Mouse (Mus musculus) ES-E14 (cell line): Measurements from ENCODE around the gene Wfdc5. TPM values are rescaled to one million over a fixed set of nuclear protein-coding genes. Genes with fewer than 3 reads are reported as not detected.

ENCODE experiments used
- DNase-seq: peaks from one replicate; pipeline ENCODE4 v3.0.0-alpha.2; 2013; ENCODE audit warnings: low read depth, low spot score
- H3K27ac ChIP-seq: 2 replicates; pipeline ENCODE4 v1.5.1; 2012; ENCODE audit warnings: low read depth, mild to moderate bottlenecking, low read length, moderate library complexity, mixed read lengths; ENCODE audit not compliant: poor library complexity, insufficient read depth, severe bottlenecking
- H3K36me3 ChIP-seq: 2 replicates; pipeline ENCODE4 v1.6.1; 2012; ENCODE audit warnings: mild to moderate bottlenecking, low read length, moderate library complexity, mixed read lengths; ENCODE audit not compliant: control insufficient read depth, poor library complexity, insufficient read depth, severe bottlenecking
- H3K4me1 ChIP-seq, 2 experiments: fragments of 150-350 bp in 1 of 2; sonication (generic) in 1 of 2; 2 replicates each; pipeline ENCODE4 v1.6.1; 2012; ENCODE audit warnings: low read length in 2 of 2, mild to moderate bottlenecking in 1 of 2, mixed read lengths in 1 of 2; ENCODE audit not compliant: control insufficient read depth in 2 of 2, insufficient read depth in 2 of 2, poor library complexity in 1 of 2
- H3K4me3 ChIP-seq, 2 experiments: fragments of 150-350 bp in 1 of 2; sonication (generic) in 1 of 2; 2 replicates each; pipeline ENCODE4 v1.5.1; 2012; ENCODE audit warnings: low read length in 2 of 2, low read depth in 1 of 2, mild to moderate bottlenecking in 1 of 2, mixed read lengths in 1 of 2; ENCODE audit not compliant: insufficient read depth in 1 of 2, poor library complexity in 1 of 2, severe bottlenecking in 1 of 2
- H3K9ac ChIP-seq: 2 replicates; pipeline ENCODE4 v1.6.1; 2012; ENCODE audit warnings: low read depth, mild to moderate bottlenecking, low read length, mixed read lengths; ENCODE audit not compliant: poor library complexity, insufficient read depth, severe bottlenecking
- H3K9me3 ChIP-seq: fragments of 150-350 bp; sonication (generic); 2 replicates; pipeline ENCODE4 v1.6.1; 2012; ENCODE audit warnings: low read depth, mild to moderate bottlenecking, low read length; ENCODE audit not compliant: control insufficient read depth, insufficient read depth
- CHD2 ChIP-seq: IDR thresholded peaks from 2 replicates; pipeline ENCODE4 v1.6.1; 2014; ENCODE audit warnings: mild to moderate bottlenecking, low read depth, low read length, inconsistent platforms
- HCFC1 ChIP-seq: IDR thresholded peaks from 2 replicates; pipeline ENCODE4 v1.6.1; 2012; ENCODE audit warnings: low read length, inconsistent platforms, borderline replicate concordance; ENCODE audit not compliant: insufficient read depth
- MAFK ChIP-seq: IDR thresholded peaks from 2 replicates; pipeline ENCODE4 v1.6.1; 2014; ENCODE audit warnings: mild to moderate bottlenecking, low read depth, low read length, inconsistent platforms; ENCODE audit not compliant: insufficient read depth
- ZC3H11A ChIP-seq: IDR thresholded peaks from 2 replicates; pipeline ENCODE4 v1.6.1; 2012; ENCODE audit warnings: low read depth, mild to moderate bottlenecking, inconsistent platforms, low read length, borderline replicate concordance
- ZNF384 ChIP-seq: IDR thresholded peaks from 2 replicates; pipeline ENCODE4 v1.6.1; 2012; ENCODE audit warnings: low read depth, low read length, inconsistent platforms
- in situ Hi-C, 2 experiments: fragments of 600-800 bp; cut with MboI; formaldehyde crosslinking; loops; one replicate each; pipeline ENCODE4 v1.15.1; 2025; ENCODE audit warnings: low sequenced_read_pairs in 2 of 2, inconsistent platforms in 1 of 2; ENCODE audit not compliant: unreplicated experiment in 2 of 2
- total RNA-seq: library from RNA; depleted of rRNA; stranded (reverse); fragments of 300-350 nt; gene quantifications from 2 replicates; pipeline ENCODE4 v1.2.3, GENCODE M21; 2012

The Wfdc5 gene
- total RNA-seq, 1 experiment: not detected

DNA sequence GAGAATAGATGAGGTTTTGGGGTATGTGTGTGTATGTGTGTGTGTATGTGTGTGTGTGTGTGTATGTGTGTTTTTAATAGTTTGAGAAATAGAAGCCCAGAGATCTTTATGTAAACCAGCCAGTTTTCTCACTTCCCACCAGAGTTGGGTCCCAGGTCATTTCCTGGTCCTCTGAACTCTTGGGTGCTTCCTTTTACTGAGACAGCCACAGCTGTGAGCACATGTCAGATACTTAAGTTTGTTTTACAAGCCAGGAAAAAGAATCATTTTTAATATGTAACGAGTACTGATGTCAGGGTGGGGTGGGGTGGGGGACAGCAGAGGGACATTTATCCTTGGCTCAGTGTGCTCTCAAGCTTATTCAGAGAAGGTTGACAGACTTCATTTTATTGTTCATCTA, 47.2 kb downstream of the Wfdc5 start:
- Histone ChIP-seq H3K4me3 (no peak overlapping the region), H3K4me1 (no peaks in the 10 kb centered on the region; a peak in 1 of 4 replicates), H3K36me3 (peaks cover 5% of the 10 kb centered on the region; the same call in 1 of the 2 replicates), H3K9ac (no peak overlapping the region), H3K9me3 (no peaks in the 10 kb centered on the region), H3K27ac (no peak overlapping the region)
- TF ChIP-seq CHD2 (no peak), MAFK (no peak), ZC3H11A (no peak), HCFC1 (no peak), ZNF384 (no peak)
- no peak for DNase-seq
- in situ Hi-C loops: no loop called here

DNA sequence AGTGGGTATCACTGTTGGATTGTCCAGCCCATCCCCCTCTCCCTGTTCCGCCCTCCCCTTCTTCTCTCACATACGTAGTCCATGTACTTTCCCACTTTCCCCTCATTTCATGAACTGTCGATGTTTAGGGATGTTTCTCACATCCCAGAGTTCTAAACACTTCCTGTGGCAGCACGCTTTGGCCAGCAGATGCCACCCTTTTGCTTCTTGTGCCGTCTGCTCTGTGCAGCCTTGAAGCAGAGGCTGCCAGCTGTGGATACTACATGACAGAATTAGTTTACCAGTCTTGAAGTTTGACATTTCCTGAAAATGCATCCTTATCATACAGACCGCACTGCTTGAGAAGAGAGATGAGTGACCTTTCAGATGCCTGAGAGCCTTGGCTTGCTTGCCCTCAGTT, 48.0 kb downstream of the Wfdc5 start:
- H3K36me3 ChIP-seq: peaks cover 5% of the 10 kb centered on the region; the same call in 1 of the 2 replicates
- no peaks in the 10 kb centered on the region for H3K4me1 ChIP-seq
- no peaks in the 10 kb centered on the region for H3K9me3 ChIP-seq
- in situ Hi-C loops: no loop called here
- TF ChIP-seq CHD2 (no peak), ZC3H11A (no peak), HCFC1 (no peak), ZNF384 (no peak), MAFK (no peak)
- H3K9ac ChIP-seq: no peak overlapping the region
- DNase-seq: no peak
- H3K27ac ChIP-seq: no peak overlapping the region
- H3K4me3 ChIP-seq: no peak overlapping the region

DNA sequence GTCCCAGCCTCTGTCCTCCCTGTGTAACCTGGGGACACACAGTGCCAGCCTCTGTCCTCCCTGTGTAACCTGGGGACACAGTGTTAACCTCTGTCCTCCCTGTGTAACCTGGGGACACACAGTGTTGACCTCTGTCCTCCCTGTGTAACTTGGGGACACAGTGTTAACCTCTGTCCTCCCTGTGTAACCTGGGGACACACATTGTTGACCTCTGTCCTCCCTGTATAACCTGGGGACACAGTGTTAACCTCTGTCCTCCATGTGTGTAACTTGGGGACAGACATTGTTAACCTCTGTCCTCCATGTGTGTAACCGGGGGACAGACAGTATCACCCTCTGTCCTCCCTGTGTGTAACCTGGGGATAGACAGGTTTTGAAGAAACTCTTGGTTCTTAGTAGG, 51.0 kb downstream of the Wfdc5 start:
- H3K36me3 ChIP-seq: peaks cover 10% of the 10 kb centered on the region
- TF ChIP-seq ZC3H11A (no peak), MAFK (no peak), HCFC1 (no peak), CHD2 (no peak), ZNF384 (no peak)
- H3K4me3 ChIP-seq: no peak overlapping the region
- H3K9ac ChIP-seq: no peak overlapping the region
- in situ Hi-C loops: no loop called here
- H3K4me1 ChIP-seq: no peaks in the 10 kb centered on the region
- no peak for DNase-seq
- no peak overlapping the region for H3K27ac ChIP-seq
- H3K9me3 ChIP-seq: no peaks in the 10 kb centered on the region

DNA sequence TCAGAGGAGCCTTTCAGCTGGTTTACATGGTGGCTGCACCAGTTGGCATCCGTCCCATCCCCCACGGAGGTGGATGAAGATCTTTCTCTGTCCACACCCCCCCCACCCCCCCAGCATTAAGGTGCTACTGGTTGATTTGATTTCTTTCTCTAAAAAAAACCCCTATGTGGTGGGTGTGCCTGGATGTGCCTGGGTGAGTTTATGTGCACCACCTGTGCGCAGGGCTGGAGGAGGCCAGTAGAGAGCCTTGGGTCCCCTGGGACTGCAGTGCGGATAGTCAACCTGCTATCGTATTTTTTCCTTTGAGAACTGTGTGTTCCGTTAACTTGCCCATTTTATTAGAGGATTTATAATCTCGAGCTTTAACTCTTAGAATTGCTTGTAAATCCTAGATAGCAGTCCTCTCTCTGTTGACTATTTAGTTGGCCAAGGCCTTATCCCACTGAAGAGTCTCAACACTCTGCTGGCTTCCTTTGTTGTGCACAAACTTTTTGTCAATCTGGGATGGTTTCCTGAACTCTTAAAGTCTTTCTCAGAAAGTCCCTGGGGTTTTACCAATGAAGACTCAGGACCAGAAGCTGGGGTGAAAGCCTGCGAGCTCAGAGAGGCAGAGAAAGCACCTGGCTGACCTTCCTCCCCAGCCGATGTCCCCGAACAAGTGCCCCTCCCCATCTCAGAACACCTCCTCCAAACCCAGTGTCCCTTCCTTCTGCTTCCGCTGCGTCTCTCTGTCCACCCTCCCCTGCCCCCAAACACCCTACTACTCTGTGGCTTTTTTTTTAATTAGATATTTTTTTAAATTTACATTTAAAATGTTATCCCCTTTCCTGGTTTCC, 53.7 kb downstream of the Wfdc5 start:
- no peak overlapping the region for H3K4me3 ChIP-seq
- TF ChIP-seq ZC3H11A (no peak), ZNF384 (no peak), CHD2 (no peak), HCFC1 (no peak), MAFK (no peak)
- no peak for DNase-seq
- H3K9me3 ChIP-seq: no peaks in the 10 kb centered on the region
- in situ Hi-C loops: no loop called here
- no peak overlapping the region for H3K27ac ChIP-seq
- H3K9ac ChIP-seq: no peak overlapping the region
- no peaks in the 10 kb centered on the region for H3K4me1 ChIP-seq
- H3K36me3 ChIP-seq: peaks cover 10% of the 10 kb centered on the region
